Mouse (Mus musculus) spleen, adult 2 months (tissue): Measurements from ENCODE around the gene Npr3. TPM values are rescaled to one million over a fixed set of nuclear protein-coding genes. Genes with fewer than 3 reads are reported as not detected.

Experiments
- DNase-seq, 2 experiments: peaks; one replicate each; pipeline versions ENCODE4 v3.0.0 to v3.0.0-alpha.2; 2012 to 2021; ENCODE audit warnings: low spot score in 2 of 2, low read depth in 1 of 2
- H3K27ac ChIP-seq: fragments of 200-500 bp; 2 replicates; pipeline ENCODE4 v1.5.1; 2012; ENCODE audit warnings: low read length, inconsistent platforms; ENCODE audit not compliant: insufficient read depth
- H3K27me3 ChIP-seq: fragments of 200-500 bp; 2 replicates; pipeline ENCODE4 v1.6.1; 2012; ENCODE audit warnings: mild to moderate bottlenecking, moderate library complexity, low read length, inconsistent platforms; ENCODE audit not compliant: control insufficient read depth, insufficient read depth
- H3K36me3 ChIP-seq: fragments of 200-500 bp; 2 replicates; pipeline ENCODE4 v1.6.1; 2012; ENCODE audit warnings: mild to moderate bottlenecking, low read length, inconsistent platforms; ENCODE audit not compliant: control insufficient read depth, insufficient read depth
- H3K4me1 ChIP-seq: fragments of 200-500 bp; 2 replicates; pipeline ENCODE4 v1.6.1; 2011; ENCODE audit warnings: inconsistent platforms; ENCODE audit not compliant: control insufficient read depth, insufficient read depth, insufficient read length
- H3K4me3 ChIP-seq: fragments of 200-500 bp; 2 replicates; pipeline ENCODE4 v1.5.1; 2011; ENCODE audit warnings: mild to moderate bottlenecking, inconsistent platforms; ENCODE audit not compliant: insufficient read depth, insufficient read length; ENCODE audit errors: extremely low read depth
- CTCF ChIP-seq: fragments of 200-500 bp; IDR thresholded peaks from 2 replicates; pipeline ENCODE4 v1.5.1; 2011; ENCODE audit warnings: mild to moderate bottlenecking, inconsistent platforms; ENCODE audit not compliant: insufficient read depth, insufficient read length, insufficient replicate concordance; ENCODE audit errors: extremely low read depth
- POLR2A ChIP-seq: fragments of 200-500 bp; IDR thresholded peaks from 2 replicates; pipeline ENCODE4 v1.6.1; 2011; ENCODE audit warnings: low read depth, low read length, inconsistent platforms
- WGBS: fragments of 180-500 bp; shearing (Covaris S2); methylation state at CpG from one replicate; pipeline ENCODE4 v1.1.7; 2018; 5-methylcytosine and 5-hydroxymethylcytosine counted together
- polyA plus RNA-seq: library from polyadenylated mRNA; depleted of rRNA; stranded (reverse); fragments of >200 nt; gene quantifications from 2 replicates; pipeline ENCODE4 v1.2.3, GENCODE M21; 2012

The Npr3 gene
- polyA plus RNA-seq, 1 experiment = 0.33 TPM

DNA sequence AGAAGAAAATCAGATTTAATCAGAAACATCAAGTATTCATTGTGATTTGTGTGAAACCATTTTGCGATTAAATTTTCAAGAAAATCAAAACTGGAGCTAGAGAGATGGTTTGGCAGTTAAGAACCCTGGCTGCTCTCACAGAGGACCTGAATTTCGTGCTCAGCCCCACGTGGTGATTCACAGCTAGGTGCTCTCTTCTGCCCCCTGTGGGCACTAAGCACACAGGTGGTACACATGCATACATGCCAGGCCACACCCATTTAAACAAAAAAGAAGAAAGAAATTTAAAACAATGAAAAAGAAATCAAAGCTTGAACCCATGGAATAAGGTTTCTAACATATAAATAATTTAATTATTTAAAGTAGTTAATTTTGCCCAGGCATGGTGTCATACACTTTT lies 15.7 kb downstream of the Npr3 start:
- Histone ChIP-seq H3K36me3 (no peaks in the 10 kb centered on the region), H3K27me3 (no peaks in the 10 kb centered on the region), H3K4me3 (no peak overlapping the region), H3K27ac (no peak overlapping the region), H3K4me1 (no peaks in the 10 kb centered on the region)
- 70% methylated on average over 3 of the region's 3 CpGs for WGBS
- no peak for DNase-seq
- TF ChIP-seq CTCF = no peak
- no peak for TF ChIP-seq POLR2A

GRCm38 (mm10) chr15:11882508-11883205 lies 24.4 kb downstream of the Npr3 start:
- 81% methylated on average over 10 of the region's 10 CpGs for WGBS
- Histone ChIP-seq H3K27me3 (no peaks in the 10 kb centered on the region), H3K4me1 (no peaks in the 10 kb centered on the region), H3K4me3 (no peak overlapping the region), H3K36me3 (no peaks in the 10 kb centered on the region), H3K27ac (no peak overlapping the region)
- TF ChIP-seq CTCF (no peak), POLR2A (no peak)
- no peak for DNase-seq

- WGBS = 90% methylated on average over 6 of the region's 6 CpGs
- DNase-seq = no peak
- H3K27me3 ChIP-seq = no peaks in the 10 kb centered on the region
- H3K4me3 ChIP-seq = no peak overlapping the region
- no peak overlapping the region for H3K27ac ChIP-seq
- no peaks in the 10 kb centered on the region for H3K4me1 ChIP-seq
- H3K36me3 ChIP-seq = no peaks in the 10 kb centered on the region
- TF ChIP-seq POLR2A (no peak), CTCF (no peak)
Observed at GRCm38 (mm10) chr15:11881822-11882221, 25.3 kb downstream of the Npr3 start.

GRCm38 (mm10) chr15:11878334-11878733 lies 28.8 kb downstream of the Npr3 start:
- TF ChIP-seq POLR2A (no peak), CTCF (no peak)
- no peaks in the 10 kb centered on the region for H3K4me1 ChIP-seq
- no peak overlapping the region for H3K4me3 ChIP-seq
- 86% methylated on average over 1 of the region's 1 CpGs for WGBS
- H3K27ac ChIP-seq = no peak overlapping the region
- no peak for DNase-seq
- no peaks in the 10 kb centered on the region for H3K27me3 ChIP-seq
- H3K36me3 ChIP-seq = no peaks in the 10 kb centered on the region

GRCm38 (mm10) chr15:11877273-11877672 lies 29.8 kb downstream of the Npr3 start:
- WGBS = 67% methylated on average over 2 of the region's 2 CpGs
- H3K4me3 ChIP-seq = no peak overlapping the region
- TF ChIP-seq POLR2A (no peak), CTCF (no peak)
- H3K4me1 ChIP-seq = no peaks in the 10 kb centered on the region
- H3K36me3 ChIP-seq = no peaks in the 10 kb centered on the region
- no peaks in the 10 kb centered on the region for H3K27me3 ChIP-seq
- no peak for DNase-seq
- no peak overlapping the region for H3K27ac ChIP-seq

GRCm38 (mm10) chr15:11866918-11867317 lies 40.2 kb downstream of the Npr3 start:
- H3K4me1 ChIP-seq = no peaks in the 10 kb centered on the region
- H3K4me3 ChIP-seq = no peak overlapping the region
- WGBS = 89% methylated on average over 3 of the region's 3 CpGs
- H3K36me3 ChIP-seq = no peaks in the 10 kb centered on the region
- no peak for DNase-seq
- no peaks in the 10 kb centered on the region for H3K27me3 ChIP-seq
- TF ChIP-seq CTCF (no peak), POLR2A (no peak)
- H3K27ac ChIP-seq = no peak overlapping the region

- no peak for DNase-seq
- 89% methylated on average over 6 of the region's 6 CpGs for WGBS
- Histone ChIP-seq H3K4me1 (no peaks in the 10 kb centered on the region), H3K27me3 (no peaks in the 10 kb centered on the region), H3K4me3 (no peak overlapping the region), H3K36me3 (no peaks in the 10 kb centered on the region), H3K27ac (no peak overlapping the region)
- TF ChIP-seq CTCF = no peak
Observed at GRCm38 (mm10) chr15:11863540-11863818, 43.6 kb downstream of the Npr3 start.
